Mouse (Mus musculus) stomach, postnatal 0 days (tissue): ENCODE results near the gene Gsx1. TPM values are rescaled to one million over a fixed set of nuclear protein-coding genes. Genes with fewer than 3 reads are reported as not detected.

Source experiments
- ATAC-seq: fragments of 200-750 bp; cut with Nextera tagmentation; 2 replicates; pipeline ENCODE4 v1.8.0; 2017; ENCODE audit not compliant: low FRiP score, low TSS enrichment
- DNase-seq: peaks from one replicate; pipeline ENCODE4 v3.0.0-alpha.2; 2016; ENCODE audit warnings: low spot score
- H3K27ac ChIP-seq: fragments of 300-500 bp; sonication (generic); replicated peaks from 2 replicates; pipeline ENCODE4 v1.5.1; 2014; ENCODE audit warnings: mild to moderate bottlenecking, control low read depth
- H3K27me3 ChIP-seq: fragments of 300-500 bp; sonication (generic); 2 replicates; pipeline ENCODE4 v1.6.1; 2014; ENCODE audit warnings: low read length; ENCODE audit not compliant: control insufficient read depth, insufficient read depth
- H3K36me3 ChIP-seq: fragments of 300-500 bp; sonication (generic); 2 replicates; pipeline ENCODE4 v1.6.1; 2014; ENCODE audit warnings: low read length, mixed read lengths; ENCODE audit not compliant: control insufficient read depth, insufficient read depth
- H3K4me1 ChIP-seq: fragments of 300-500 bp; sonication (generic); replicated peaks from 2 replicates; pipeline ENCODE4 v1.6.1; 2014; ENCODE audit warnings: antibody characterized with exemption; ENCODE audit not compliant: control insufficient read depth, insufficient read depth
- H3K4me2 ChIP-seq: fragments of 300-500 bp; sonication (generic); replicated peaks from 2 replicates; pipeline ENCODE4 v1.6.1; 2014; ENCODE audit warnings: low read depth, mild to moderate bottlenecking, control low read depth, moderate library complexity
- H3K4me3 ChIP-seq: fragments of 300-500 bp; sonication (generic); 2 replicates; pipeline ENCODE4 v1.5.1; 2014; ENCODE audit warnings: low read depth, low read length, control low read depth
- H3K9ac ChIP-seq: fragments of 300-500 bp; sonication (generic); 2 replicates; pipeline ENCODE4 v1.6.1; 2014; ENCODE audit warnings: mild to moderate bottlenecking, low read length, control low read depth, mixed read lengths
- H3K9me3 ChIP-seq: fragments of 300-500 bp; sonication (generic); 2 replicates; pipeline ENCODE4 v1.6.1; 2016; ENCODE audit warnings: low read length; ENCODE audit not compliant: control insufficient read depth
- CTCF ChIP-seq: IDR thresholded peaks from 2 replicates; pipeline ENCODE4 v1.5.1; 2016; ENCODE audit warnings: antibody characterized with exemption, low read depth, mild to moderate bottlenecking, moderate library complexity
- EP300 ChIP-seq: optimal IDR thresholded peaks from 2 replicates; pipeline ENCODE3; 2016; ENCODE audit warnings: antibody characterized with exemption
- WGBS: fragments of 180-500 bp; shearing (Covaris S2); extraction: QIAGEN DNeasy Blood & Tissue Kit; methylation state at CpG from one replicate; pipeline ENCODE4 v1.1.7; 2014; 5-methylcytosine and 5-hydroxymethylcytosine counted together
- polyA plus RNA-seq: library from polyadenylated mRNA; unstranded; fragments of >200 nt; fragmentation: Nextera tagmentation; extraction: Ambion mirVana; gene quantifications from 2 replicates; pipeline ENCODE4 v1.2.1, GENCODE M21; 2015

Gsx1 gene
- polyA plus RNA-seq, 1 experiment from 2014 or later: not detected

DNA sequence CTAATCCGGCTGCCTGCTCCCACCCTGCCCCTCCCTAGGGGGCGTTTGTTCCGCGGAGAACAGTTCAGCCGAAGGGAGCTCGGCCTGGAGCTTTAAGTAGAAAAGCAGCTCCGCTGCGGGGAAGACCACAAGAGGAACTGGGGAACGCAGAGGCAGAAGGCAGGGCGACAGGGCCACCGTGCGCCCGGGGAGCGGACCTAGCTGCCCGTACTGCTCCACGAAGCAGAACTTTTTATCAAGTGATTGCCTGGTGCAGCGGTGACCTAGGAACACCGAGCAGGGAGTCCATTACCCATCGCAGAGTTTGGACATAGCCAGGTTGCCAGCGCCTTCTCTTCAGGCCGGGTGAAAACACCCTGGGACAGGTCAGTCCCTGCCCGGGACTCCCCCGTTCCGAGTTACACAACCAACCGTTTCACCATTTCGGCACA is 2.5 kb upstream of the Gsx1 start:
- Histone ChIP-seq H3K27me3 (peaks cover 41% of the 10 kb centered on the region), H3K9me3 (no peaks in the 10 kb centered on the region), H3K27ac (no peak overlapping the region), H3K4me3 (peak overlapping the region; percentile 22), H3K4me2 (peak overlapping the region; percentile 44), H3K9ac (no peak overlapping the region), H3K4me1 (peaks cover 2% of the 10 kb centered on the region; the same call in 1 of the 2 replicates), H3K36me3 (no peaks in the 10 kb centered on the region)
- DNase-seq: peak; percentile 18
- WGBS: 2% methylated on average over 26 of the region's 26 CpGs
- TF ChIP-seq CTCF: peak; percentile 8; the same call in 1 of the 2 replicates
- no peak for TF ChIP-seq EP300
- no peak for ATAC-seq

DNA sequence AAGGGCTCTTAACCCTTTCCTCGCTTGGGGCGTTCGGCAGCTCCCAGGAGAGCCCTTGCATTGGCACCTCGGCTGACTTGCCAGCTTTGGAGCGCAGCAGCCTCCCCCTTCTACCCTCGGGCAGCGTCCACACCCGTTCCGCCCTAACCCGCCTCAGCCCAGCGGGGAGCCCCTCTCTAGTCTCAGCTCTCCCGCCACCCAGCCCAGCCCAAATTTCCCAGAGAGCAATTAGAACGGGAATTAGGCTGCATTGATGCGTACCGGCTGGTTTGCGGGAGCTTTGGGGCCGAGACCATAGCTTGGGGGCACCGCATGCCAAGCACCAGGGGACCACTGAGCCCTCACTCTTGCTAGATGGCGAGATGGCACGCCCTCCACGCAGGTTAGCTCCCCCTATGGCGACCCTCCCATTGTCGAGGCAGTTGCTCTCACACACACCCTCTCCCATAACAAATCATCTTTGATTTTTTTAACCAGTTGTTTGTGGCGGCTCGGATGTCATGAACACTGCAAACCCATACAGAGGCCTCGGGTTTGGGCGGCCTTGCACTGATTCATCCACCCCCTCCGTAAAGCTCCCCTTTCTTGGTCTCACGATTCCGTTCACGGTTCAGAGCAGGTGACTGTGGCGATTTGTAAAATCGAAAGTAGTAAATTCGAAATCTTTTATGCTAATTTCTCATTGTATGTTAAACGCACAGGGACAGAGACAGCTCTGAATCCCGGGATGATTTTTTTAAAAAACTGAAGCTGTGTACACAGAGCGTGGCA is 1.5 kb upstream of the Gsx1 start:
- DNase-seq: peak; percentile 21
- no peak for TF ChIP-seq CTCF
- TF ChIP-seq EP300: no peak
- Histone ChIP-seq H3K4me1 (peaks cover 2% of the 10 kb centered on the region; the same call in 1 of the 2 replicates), H3K4me2 (peak overlapping the region; percentile 45), H3K4me3 (peak overlapping the region; percentile 33), H3K9me3 (no peaks in the 10 kb centered on the region), H3K27me3 (peaks cover 51% of the 10 kb centered on the region), H3K36me3 (no peaks in the 10 kb centered on the region), H3K9ac (no peak overlapping the region), H3K27ac (no peak overlapping the region)
- ATAC-seq: no peak
- 1% methylated on average over 37 of the region's 37 CpGs for WGBS

DNA sequence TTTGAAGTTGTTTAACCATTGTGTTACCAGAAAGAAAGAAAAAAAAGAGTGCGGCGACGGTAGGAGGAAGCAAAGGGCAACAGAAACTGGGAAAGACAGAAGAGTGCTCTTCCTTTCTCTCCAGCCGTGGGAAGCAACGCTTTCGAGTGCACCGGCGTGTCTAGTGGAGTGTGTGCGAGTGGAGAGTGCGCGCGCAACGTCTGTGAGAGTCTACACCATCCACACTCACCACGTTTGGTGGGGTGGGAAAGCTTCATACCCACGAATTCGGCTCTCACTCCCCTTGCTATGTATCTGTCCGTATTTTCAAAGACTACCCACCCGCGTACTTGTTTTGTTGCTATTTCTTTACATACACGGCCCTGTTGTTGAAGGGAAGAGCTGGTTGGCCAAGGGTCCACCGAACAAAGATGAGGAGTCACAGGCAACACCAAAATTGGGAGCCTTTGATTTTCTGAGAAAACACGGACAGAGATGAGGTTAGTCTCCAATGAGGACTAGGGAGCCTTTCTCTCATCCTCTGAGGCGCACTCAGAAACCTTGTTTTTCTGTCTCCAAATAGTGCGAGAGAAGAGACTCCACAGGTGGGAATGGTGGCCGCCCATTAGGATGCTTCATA is 835 bp upstream of the Gsx1 start:
- ATAC-seq (no peak), DNase-seq (no peak)
- Histone ChIP-seq H3K27ac (no peak overlapping the region), H3K36me3 (no peaks in the 10 kb centered on the region), H3K9me3 (no peaks in the 10 kb centered on the region), H3K27me3 (peaks cover 58% of the 10 kb centered on the region), H3K4me1 (peaks cover 2% of the 10 kb centered on the region; the same call in 1 of the 2 replicates), H3K4me2 (peak overlapping the region; percentile 45), H3K9ac (no peak overlapping the region), H3K4me3 (peak overlapping the region; percentile 33)
- TF ChIP-seq CTCF: no peak
- no peak for TF ChIP-seq EP300
- WGBS: 4% methylated on average over 25 of the region's 25 CpGs

DNA sequence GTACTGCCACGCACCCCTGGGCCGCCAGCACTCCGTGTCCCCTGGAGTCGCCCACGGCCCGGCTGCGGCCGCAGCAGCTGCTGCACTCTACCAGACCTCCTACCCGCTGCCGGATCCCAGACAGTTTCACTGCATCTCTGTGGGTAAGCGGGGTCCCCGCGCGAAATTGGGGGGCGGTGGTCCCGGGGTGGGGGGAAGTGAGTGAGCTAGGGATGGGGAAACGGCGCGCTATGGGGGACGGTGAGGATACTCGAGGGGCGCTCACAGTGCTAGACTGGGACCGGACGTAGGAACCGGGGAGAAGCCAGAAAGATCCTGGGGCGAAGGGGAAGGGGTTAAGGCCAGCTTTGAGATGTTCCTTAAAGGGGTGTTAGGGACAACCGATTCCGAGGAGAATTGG is 660 bp downstream of the Gsx1 start:
- Histone ChIP-seq H3K4me1 (peaks cover 2% of the 10 kb centered on the region; the same call in 1 of the 2 replicates), H3K27me3 (peaks cover 64% of the 10 kb centered on the region), H3K9me3 (no peaks in the 10 kb centered on the region), H3K36me3 (no peaks in the 10 kb centered on the region), H3K27ac (no peak overlapping the region), H3K4me2 (peak overlapping the region; percentile 41), H3K9ac (no peak overlapping the region), H3K4me3 (peak overlapping the region; percentile 28)
- TF ChIP-seq CTCF: no peak
- no peak for TF ChIP-seq EP300
- ATAC-seq: no peak
- 1% methylated on average over 27 of the region's 28 CpGs for WGBS
- no peak for DNase-seq

DNA sequence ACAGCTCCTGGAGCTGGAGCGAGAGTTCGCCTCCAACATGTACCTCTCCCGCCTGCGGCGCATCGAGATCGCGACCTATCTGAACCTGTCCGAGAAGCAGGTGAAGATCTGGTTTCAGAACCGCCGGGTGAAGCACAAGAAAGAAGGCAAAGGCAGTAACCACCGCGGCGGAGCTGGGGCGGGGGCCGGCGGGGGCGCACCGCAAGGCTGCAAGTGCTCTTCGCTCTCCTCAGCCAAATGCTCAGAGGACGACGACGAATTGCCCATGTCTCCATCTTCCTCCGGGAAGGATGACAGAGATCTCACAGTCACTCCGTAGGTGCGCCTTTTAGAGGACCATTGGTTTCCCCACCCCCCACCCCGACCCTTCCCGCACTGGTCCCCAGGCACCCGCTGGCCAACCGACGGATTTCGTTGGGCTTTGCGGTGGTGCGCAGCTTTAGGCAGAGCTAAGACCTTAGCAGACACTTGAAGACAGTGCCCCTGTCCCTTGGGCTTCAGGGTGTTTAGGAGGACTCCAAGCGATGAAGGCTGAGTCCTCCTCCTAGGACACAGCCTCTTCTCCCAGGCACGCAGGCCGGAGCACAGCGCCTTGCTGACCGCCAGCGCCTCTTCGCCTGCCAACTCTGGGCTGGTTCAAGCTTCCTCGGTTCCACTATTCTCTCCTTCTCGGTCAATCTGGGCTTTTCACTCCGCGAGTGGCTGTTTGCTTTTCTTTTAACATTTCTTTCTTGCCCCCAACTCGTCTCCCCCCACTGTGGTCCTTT is 1.5 kb downstream of the Gsx1 start:
- no peak overlapping the region for H3K27ac ChIP-seq
- ATAC-seq (no peak), DNase-seq (no peak)
- no peak overlapping the region for H3K4me3 ChIP-seq
- no peak overlapping the region for H3K4me2 ChIP-seq
- H3K27me3 ChIP-seq: peaks cover 67% of the 10 kb centered on the region
- TF ChIP-seq EP300: no peak
- no peak for TF ChIP-seq CTCF
- no peaks in the 10 kb centered on the region for H3K9me3 ChIP-seq
- H3K9ac ChIP-seq: no peak overlapping the region
- under 1% methylated on average over 46 of the region's 46 CpGs for WGBS
- H3K4me1 ChIP-seq: peaks cover 2% of the 10 kb centered on the region; the same call in 1 of the 2 replicates
- no peaks in the 10 kb centered on the region for H3K36me3 ChIP-seq
